8 mouse cellular contexts compared by ENCODE assay signal in genomic region chr9:107768851-107769250, GRCm38 (mm10). TPM values are rescaled to one million over a fixed set of nuclear protein-coding genes. Genes with fewer than 3 reads are reported as not detected.
DNase-seq lines count a peak whose midpoint lies in the region; ATAC-seq and TF ChIP-seq lines count a peak whose summit lies in the region.

No protein-coding gene starts in this region.

- peak overlapping the region; percentile 83 for H3K4me3 ChIP-seq in megakaryocyte, embryonic 14.5 days (replicated peaks)
- peak overlapping the region in 1 of 2 experiments; percentile 87; a peak in 2 of 4 replicates for H3K4me3 ChIP-seq in heart, embryonic 14.5 days (ENCODE audit: control insufficient read depth in 1 of 2, insufficient read depth in 1 of 2, low read depth in 1 of 2, low read length in 2 of 2)
- peak overlapping the region; percentile 94 for H3K4me3 ChIP-seq in limb, embryonic 12.5 days (replicated peaks)
- no peak overlapping the region for H3K4me3 ChIP-seq in stomach, postnatal 0 days (ENCODE audit: low read depth, low read length)

- no peaks in the 10 kb centered on the region for H3K9me3 ChIP-seq in megakaryocyte, embryonic 14.5 days
- no peaks in the 10 kb centered on the region for H3K9me3 ChIP-seq in heart, embryonic 14.5 days (ENCODE audit: control insufficient read depth, low read length)
- no peaks in the 10 kb centered on the region for H3K9me3 ChIP-seq in limb, embryonic 12.5 days
- no peaks in the 10 kb centered on the region for H3K9me3 ChIP-seq in stomach, postnatal 0 days (ENCODE audit: control insufficient read depth, low read length)

- 78% methylated on average over 5 of the region's 5 CpGs for WGBS in heart, embryonic 14.5 days
- 86% methylated on average over 5 of the region's 5 CpGs for WGBS in limb, embryonic 12.5 days
- WGBS in stomach, postnatal 0 days = 73% methylated on average over 5 of the region's 5 CpGs

- no peak for ATAC-seq in megakaryocyte, adult 5-6 weeks (ENCODE audit: poor library complexity, severe bottlenecking)
- ATAC-seq in heart, embryonic 14.5 days (ENCODE audit: insufficient number of reproducible peaks, insufficient read depth, low FRiP score, low read depth) = no peak
- no peak for ATAC-seq in limb, embryonic 12.5 days (ENCODE audit: insufficient number of reproducible peaks, insufficient read depth, low FRiP score, low TSS enrichment, low read depth)
- no peak for ATAC-seq in stomach, postnatal 0 days (ENCODE audit: low FRiP score, low TSS enrichment)

- DNase-seq in stomach, postnatal 0 days (ENCODE audit: low spot score) = no peak
- no peak for DNase-seq in layer of hippocampus, postnatal 36 days
- DNase-seq in spleen, postnatal 14 days (ENCODE audit: low spot score in 2 of 2) = no peak
- no peak for DNase-seq in right cerebral cortex, postnatal 14 days

- H3K27me3 ChIP-seq in megakaryocyte, embryonic 14.5 days (replicated peaks) = no peaks in the 10 kb centered on the region
- no peaks in the 10 kb centered on the region for H3K27me3 ChIP-seq in heart, embryonic 14.5 days (ENCODE audit: control insufficient read depth, insufficient read depth, low read length)
- no peaks in the 10 kb centered on the region for H3K27me3 ChIP-seq in limb, embryonic 12.5 days
- no peaks in the 10 kb centered on the region for H3K27me3 ChIP-seq in stomach, postnatal 0 days (ENCODE audit: control insufficient read depth, insufficient read depth, low read length)

- TF ChIP-seq CTCF in stomach, postnatal 0 days (IDR thresholded peaks at IDR 0.05; ENCODE audit: low read depth) = no peak

- peaks cover 36% of the 10 kb centered on the region for H3K4me1 ChIP-seq in megakaryocyte, embryonic 14.5 days
- H3K4me1 ChIP-seq in heart, embryonic 14.5 days (ENCODE audit: control insufficient read depth in 2 of 2, insufficient read depth in 2 of 2, low read length in 2 of 2) = peaks cover 2 to 15% of the 10 kb centered on the region in 2 experiments; a peak in 2 of 4 replicates
- peaks cover 10% of the 10 kb centered on the region for H3K4me1 ChIP-seq in limb, embryonic 12.5 days (replicated peaks)
- no peaks in the 10 kb centered on the region for H3K4me1 ChIP-seq in stomach, postnatal 0 days (replicated peaks; ENCODE audit: control insufficient read depth, insufficient read depth)

- TF ChIP-seq EP300 in stomach, postnatal 0 days (optimal IDR thresholded peaks at IDR 0.05) = no peak

- H3K4me2 ChIP-seq in heart, embryonic 14.5 days (ENCODE audit: low read length) = peak overlapping the region; percentile 82
- peak overlapping the region; percentile 71 for H3K4me2 ChIP-seq in limb, embryonic 12.5 days
- peak overlapping the region; percentile 75; the same call in 1 of the 2 replicates for H3K4me2 ChIP-seq in stomach, postnatal 0 days (replicated peaks; ENCODE audit: low read depth)

- peaks cover 65% of the 10 kb centered on the region for H3K36me3 ChIP-seq in megakaryocyte, embryonic 14.5 days (replicated peaks; ENCODE audit: low read length)
- H3K36me3 ChIP-seq in heart, embryonic 14.5 days (ENCODE audit: control insufficient read depth, insufficient read depth, low read length) = peaks cover 68% of the 10 kb centered on the region
- H3K36me3 ChIP-seq in limb, embryonic 12.5 days = peaks cover 70% of the 10 kb centered on the region
- peaks cover 23% of the 10 kb centered on the region for H3K36me3 ChIP-seq in stomach, postnatal 0 days (ENCODE audit: control insufficient read depth, insufficient read depth, low read length)

- peak overlapping the region; percentile 96 for H3K9ac ChIP-seq in heart, embryonic 14.5 days (ENCODE audit: low read length)
- H3K9ac ChIP-seq in limb, embryonic 12.5 days (replicated peaks) = no peak overlapping the region; the same call in 1 of the 2 replicates
- no peak overlapping the region for H3K9ac ChIP-seq in stomach, postnatal 0 days (ENCODE audit: low read length)

- H3K27ac ChIP-seq in heart, embryonic 14.5 days (replicated peaks in 1 of 2; ENCODE audit: control insufficient read depth in 1 of 2, insufficient read depth in 1 of 2, low read depth in 2 of 2, low read length in 2 of 2) = no peak overlapping the region
- no peak overlapping the region for H3K27ac ChIP-seq in limb, embryonic 12.5 days
- no peak overlapping the region for H3K27ac ChIP-seq in stomach, postnatal 0 days (replicated peaks)

RNA-seq across cellular contexts. Expression of gene Rbm5, which starts 1.9 kb away (rescaled TPM):
- 3.9 and 7.6 TPM in 2 replicates for polyA plus RNA-seq in megakaryocyte, embryonic 14.5 days (2012; ENCODE audit: insufficient read depth, low replicate concordance)
- total RNA-seq in megakaryocyte, adult 5-6 weeks (2015) = 145 and 161 TPM in 2 replicates
- 208 and 249 TPM in 2 replicates for total RNA-seq in megakaryocyte, adult 5-6 weeks (2017)
- polyA plus RNA-seq in heart, embryonic 14.5 days (2014; fragmentation: Nextera tagmentation; extraction: Ambion mirVana) = 116 and 118 TPM in 2 replicates
- 232 and 239 TPM in 2 replicates for polyA plus RNA-seq in limb, embryonic 12.5 days (2016; fragmentation: Nextera tagmentation; extraction: Ambion mirVana)
- 60.2 and 67.3 TPM in 2 replicates for polyA plus RNA-seq in stomach, postnatal 0 days (2015; fragmentation: Nextera tagmentation; extraction: Ambion mirVana)
- total RNA-seq in layer of hippocampus, postnatal 36 days (2021) = 100 to 1,000 TPM; 143 to 166 TPM

RNA-seq across cellular contexts. Expression of gene Sema3f, which starts 58.6 kb away (rescaled TPM):
- not detected in 2 replicates for polyA plus RNA-seq in megakaryocyte, embryonic 14.5 days (2012; ENCODE audit: insufficient read depth, low replicate concordance)
- not detected in 2 replicates for total RNA-seq in megakaryocyte, adult 5-6 weeks (2015)
- not detected in 2 replicates for total RNA-seq in megakaryocyte, adult 5-6 weeks (2017)
- 4.6 and 6.2 TPM in 2 replicates for polyA plus RNA-seq in heart, embryonic 14.5 days (2014; fragmentation: Nextera tagmentation; extraction: Ambion mirVana)
- polyA plus RNA-seq in limb, embryonic 12.5 days (2016; fragmentation: Nextera tagmentation; extraction: Ambion mirVana) = 47.6 and 53.5 TPM in 2 replicates
- polyA plus RNA-seq in stomach, postnatal 0 days (2015; fragmentation: Nextera tagmentation; extraction: Ambion mirVana) = 11.7 and 15.1 TPM in 2 replicates
- 1 to 10 TPM; 4.3 to 4.6 TPM for total RNA-seq in layer of hippocampus, postnatal 36 days (2021)
